Mouse (Mus musculus) heart, postnatal 14 days (tissue): Measurements from ENCODE around the gene Pxt1. TPM values are rescaled to one million over a fixed set of nuclear protein-coding genes. Genes with fewer than 3 reads are reported as not detected.

ENCODE experiments used
- DNase-seq, 2 experiments: peaks; one replicate each; pipeline ENCODE4 v3.0.0; 2021 to 2022
- intact Hi-C: fragments of 180-260 bp; cut with DNase I; formaldehyde crosslinking; loops from one replicate; pipeline ENCODE4 v1.15.1; 2025
- total RNA-seq, 2 experiments: library from RNA; stranded (reverse); gene quantifications; 2 replicates each; pipeline ENCODE4 v1.2.3; 2021

Pxt1 gene
- total RNA-seq, 2 experiments from 2014 or later, result 0.36 to 0.44 TPM

DNA sequence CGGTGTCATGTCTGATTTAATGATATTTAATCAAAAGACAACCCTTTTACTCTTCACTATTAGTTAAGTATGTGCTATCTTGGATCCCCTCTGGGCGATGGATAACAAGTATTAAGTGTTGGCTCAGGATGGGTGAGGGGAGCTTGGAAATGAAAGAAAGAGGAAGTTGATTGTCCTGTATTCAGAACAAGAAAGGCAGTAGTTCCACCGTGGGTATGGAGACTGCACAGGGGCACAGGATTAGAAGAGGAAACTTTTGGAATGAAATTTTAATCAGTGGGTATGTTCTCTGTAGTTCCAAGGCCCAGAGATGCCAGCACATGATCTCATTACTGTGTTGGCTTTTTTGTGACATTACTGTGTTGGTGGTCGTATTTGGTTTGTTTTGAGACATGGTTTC, 7.1 kb upstream of the Pxt1 start:
- intact Hi-C loops, result loop anchor here (5.0 kb wide), 1 partner anchor 57 kb away; the partner anchor contains the start of gene Stk38
- DNase-seq, result no peak

- DNase-seq, result no peak
- intact Hi-C loops, result no loop called here
Observed at GRCm38 (mm10) chr17:28948661-28949060, 5.0 kb upstream of the Pxt1 start.

GRCm38 (mm10) chr17:28947011-28947939, 3.6 kb upstream of the Pxt1 start:
- DNase-seq, result no peak
- intact Hi-C loops, result no loop called here

DNA sequence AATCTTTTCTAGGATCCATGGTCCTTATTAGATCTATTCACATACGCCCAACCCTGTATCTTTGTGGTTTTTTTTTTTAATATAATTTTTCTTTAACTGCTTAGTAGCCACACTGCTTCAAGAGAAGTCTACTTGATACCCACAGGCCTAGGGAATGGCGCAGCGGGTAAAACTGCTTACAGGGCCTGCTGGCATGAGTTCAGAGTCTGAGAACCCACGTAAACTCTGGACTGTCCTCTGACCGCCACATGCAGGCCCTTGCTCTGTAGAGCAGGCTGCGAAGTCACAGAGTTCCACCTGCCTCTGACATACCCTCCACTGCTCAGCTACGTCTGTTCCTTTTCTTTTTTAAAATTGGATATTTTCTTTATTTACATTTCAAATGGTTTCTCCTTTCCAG, 841 bp upstream of the Pxt1 start:
- no peak for DNase-seq
- intact Hi-C loops, result no loop called here

DNA sequence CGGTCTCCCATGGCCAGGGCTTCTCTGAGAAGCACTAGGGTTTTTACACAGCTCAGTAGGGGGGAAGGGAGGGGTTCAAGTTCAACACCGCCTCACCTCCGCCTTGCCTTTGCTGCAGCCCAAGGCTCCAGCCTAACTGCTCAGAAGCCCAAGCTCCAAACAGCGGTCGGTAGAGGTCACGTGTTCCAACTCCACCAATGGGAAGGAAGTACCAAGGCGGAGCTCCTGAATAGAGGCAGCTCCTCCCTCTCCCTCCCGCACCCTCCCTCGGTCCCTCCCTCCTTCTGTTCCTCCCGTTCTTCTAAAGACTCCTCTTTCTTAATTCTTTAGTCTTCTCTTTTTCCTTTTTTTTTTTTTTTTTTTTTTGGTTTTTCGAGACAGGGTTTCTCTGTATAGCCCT, 1.5 kb downstream of the Pxt1 start:
- intact Hi-C loops, result no loop called here
- DNase-seq, result no peak

GRCm38 (mm10) chr17:28940776-28941555, 2.7 kb downstream of the Pxt1 start:
- no peak for DNase-seq
- intact Hi-C loops, result no loop called here

GRCm38 (mm10) chr17:28936622-28937345, 6.9 kb downstream of the Pxt1 start:
- peak; percentile 36 to 62 for DNase-seq

DNA sequence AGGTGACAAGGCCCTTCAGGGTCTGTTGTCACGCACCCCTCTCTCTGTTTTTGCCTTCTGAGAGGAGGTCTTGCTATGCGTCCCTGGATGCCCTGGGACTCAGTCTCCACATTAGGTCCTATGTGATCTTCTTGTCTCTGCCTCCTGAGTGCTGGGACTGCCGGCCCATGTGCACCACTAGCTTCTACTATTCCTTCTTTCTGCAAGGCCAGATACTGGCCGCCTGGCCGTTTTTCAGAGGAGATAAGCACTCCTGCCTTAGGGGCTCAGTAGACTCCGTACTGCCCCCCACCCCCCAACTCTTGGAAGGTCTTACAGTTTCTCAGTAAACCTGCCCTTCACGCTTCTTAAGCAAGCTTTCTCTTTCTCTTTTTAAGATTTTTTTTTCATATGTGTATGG, 7.5 kb downstream of the Pxt1 start:
- no peak for DNase-seq
- intact Hi-C loops, result no loop called here

More at GRCm38 (mm10) chr17:28936622-28937345, 6.9 kb downstream of the Pxt1 start:
- intact Hi-C loops, result no loop called here

DNA sequence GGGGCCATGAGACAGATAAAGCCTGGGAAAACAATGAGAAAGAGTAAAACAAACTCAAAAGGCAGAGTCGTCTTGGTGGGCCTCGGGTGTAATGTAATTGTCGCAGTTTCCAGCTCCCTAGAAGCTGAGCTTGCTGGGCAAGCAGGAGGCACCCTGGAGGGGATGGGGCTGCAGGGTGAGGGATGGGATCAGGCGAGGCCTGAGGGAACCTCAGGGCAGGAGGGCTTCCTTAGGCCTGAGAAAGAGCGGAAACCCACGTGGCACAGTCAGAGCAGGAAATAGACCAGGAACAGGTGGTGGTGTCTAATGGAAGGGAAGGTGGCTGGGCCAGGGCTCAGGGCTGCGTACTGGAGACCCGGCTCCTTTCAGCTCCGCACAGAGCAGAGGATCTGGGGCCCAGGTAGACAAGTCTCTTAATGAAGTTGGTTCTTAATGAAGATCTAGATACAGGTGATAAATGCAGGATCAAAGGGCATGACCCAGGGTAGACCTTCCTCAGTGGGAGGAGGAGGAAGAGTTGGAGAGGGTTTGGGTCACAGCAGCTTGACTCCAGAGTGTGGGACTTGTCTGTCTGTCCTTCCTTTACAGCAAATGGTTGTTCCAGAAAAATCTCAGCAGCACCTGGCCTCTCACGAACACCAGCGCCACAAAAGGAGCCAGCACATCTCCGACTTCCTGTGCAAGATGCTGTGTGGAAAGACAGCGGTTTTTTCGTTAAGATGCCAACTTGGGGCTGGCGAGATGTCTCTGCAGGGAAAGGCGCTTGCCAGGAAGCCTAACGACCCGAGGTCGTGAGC, 9.3 kb downstream of the Pxt1 start:
- intact Hi-C loops, result no loop called here
- DNase-seq, result no peak

DNA sequence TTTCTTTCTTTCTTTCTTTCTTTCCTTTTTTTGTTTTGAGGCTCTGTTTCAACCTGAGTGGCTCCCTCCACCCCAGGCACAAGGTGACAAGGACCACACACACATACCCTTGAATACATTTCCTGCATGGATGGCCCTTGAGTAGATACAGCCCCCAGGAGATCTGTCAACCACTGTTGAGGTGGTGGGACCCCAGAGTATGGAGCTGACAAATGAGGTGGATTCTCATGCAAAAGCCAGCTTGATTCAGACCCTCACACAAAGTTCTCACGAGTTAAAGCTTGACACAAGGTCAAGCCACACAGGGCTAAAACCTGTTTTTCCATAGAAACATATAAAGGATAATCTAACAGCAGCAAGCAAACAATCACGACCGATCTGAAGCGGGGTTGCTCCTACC, 11.4 kb downstream of the Pxt1 start:
- intact Hi-C loops, result no loop called here

GRCm38 (mm10) chr17:28931436-28932211, 12.0 kb downstream of the Pxt1 start:
- DNase-seq, result no peak
- intact Hi-C loops, result no loop called here

More for the DNA sequence above, 11.4 kb downstream of the Pxt1 start:
- DNase-seq, result no peak

DNA sequence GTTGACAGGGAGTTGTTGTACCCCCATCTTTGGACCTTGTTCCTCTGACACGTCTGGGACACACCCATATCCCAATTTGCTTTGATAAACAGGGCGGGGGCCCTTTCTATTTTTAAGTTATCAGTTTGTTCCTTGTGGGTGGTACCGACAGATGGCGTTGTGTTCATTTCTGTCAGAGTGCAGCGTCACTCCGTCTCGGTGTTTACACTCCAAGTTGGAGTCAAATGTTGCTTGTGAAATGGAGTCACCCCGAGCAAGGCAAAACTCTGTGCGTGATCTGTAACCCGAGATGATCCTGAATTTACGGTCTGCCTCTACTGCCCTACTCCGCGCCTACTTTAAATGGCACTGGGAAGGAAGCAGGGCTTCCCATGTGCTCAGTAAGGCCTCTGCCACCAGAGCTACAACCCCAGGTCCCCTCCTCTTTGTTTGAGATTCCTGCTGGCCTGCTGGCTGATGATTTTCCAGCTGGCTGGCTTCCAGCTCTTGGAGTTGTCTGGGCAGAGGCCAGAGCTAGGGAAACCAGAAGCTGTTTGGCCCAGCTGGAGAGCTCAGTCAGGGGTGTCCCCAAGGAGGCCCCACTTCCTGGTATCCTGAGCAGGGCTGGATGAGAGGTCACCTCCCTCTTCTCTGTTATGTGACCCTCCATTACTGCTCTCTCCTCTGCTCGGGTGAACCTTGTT, 13.1 kb downstream of the Pxt1 start:
- peak; percentile 94 to 98 for DNase-seq
- intact Hi-C loops, result no loop called here

DNA sequence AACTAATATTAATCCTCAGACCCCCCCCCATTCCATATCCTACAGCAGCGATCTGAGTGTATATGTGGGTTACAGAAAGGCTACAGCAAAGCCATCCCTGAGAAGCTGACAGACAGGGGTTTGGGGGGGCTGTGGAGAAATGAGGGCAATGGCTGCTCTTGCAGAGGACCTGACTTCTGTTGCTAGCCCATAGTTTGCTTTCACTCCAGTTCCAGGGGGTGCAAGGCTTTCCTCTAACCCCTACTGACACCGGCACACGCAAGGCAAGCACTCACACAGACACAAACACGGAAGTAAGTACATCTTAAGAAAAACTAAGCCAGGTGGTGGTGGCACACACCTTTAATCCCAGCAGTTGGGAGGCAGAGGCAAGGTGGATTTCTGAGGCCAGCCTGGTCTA, 14.3 kb downstream of the Pxt1 start:
- intact Hi-C loops, result loop anchor here (5.0 kb wide), 1 partner anchor 93 kb away; no protein-coding TSS in a partner anchor
- no peak for DNase-seq

- intact Hi-C loops, result loop anchor here (5.0 kb wide), 1 partner anchor 94 kb away; no protein-coding TSS in a partner anchor
- DNase-seq, result peak; percentile 32 to 40
Observed at GRCm38 (mm10) chr17:28928004-28928403, 15.6 kb downstream of the Pxt1 start.

- intact Hi-C loops, result loop anchor here (1.0 to 5.0 kb wide), 5 partner anchors 22 to 236 kb away; partner anchors contain the start of gene Mapk14
- peak; percentile 53 to 68 for DNase-seq
Observed at GRCm38 (mm10) chr17:28926866-28927635, 16.6 kb downstream of the Pxt1 start.

DNA sequence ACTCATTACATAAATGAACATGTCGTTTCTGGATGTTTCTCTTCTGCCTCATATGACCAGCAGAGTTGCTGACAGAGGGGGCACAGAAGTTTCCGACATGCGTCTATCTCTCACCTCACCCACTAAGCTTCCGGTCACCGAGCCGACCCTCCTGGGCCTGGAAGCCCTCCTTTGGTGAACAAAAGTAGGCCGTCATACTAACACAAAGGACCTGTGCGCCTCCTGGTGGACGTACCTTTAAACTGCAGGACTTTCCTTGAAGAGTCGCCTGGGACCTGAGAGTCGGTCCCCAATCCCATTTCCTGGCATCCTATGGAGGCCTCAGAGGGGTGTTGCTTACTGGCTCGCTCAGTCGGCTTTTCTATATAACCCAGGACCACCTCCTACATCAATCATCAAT, 17.3 kb downstream of the Pxt1 start:
- peak; percentile 79 to 87 for DNase-seq
- intact Hi-C loops, result loop anchor here (1.0 to 5.0 kb wide), 4 partner anchors 22 to 235 kb away; partner anchors contain the start of gene Mapk14

DNA sequence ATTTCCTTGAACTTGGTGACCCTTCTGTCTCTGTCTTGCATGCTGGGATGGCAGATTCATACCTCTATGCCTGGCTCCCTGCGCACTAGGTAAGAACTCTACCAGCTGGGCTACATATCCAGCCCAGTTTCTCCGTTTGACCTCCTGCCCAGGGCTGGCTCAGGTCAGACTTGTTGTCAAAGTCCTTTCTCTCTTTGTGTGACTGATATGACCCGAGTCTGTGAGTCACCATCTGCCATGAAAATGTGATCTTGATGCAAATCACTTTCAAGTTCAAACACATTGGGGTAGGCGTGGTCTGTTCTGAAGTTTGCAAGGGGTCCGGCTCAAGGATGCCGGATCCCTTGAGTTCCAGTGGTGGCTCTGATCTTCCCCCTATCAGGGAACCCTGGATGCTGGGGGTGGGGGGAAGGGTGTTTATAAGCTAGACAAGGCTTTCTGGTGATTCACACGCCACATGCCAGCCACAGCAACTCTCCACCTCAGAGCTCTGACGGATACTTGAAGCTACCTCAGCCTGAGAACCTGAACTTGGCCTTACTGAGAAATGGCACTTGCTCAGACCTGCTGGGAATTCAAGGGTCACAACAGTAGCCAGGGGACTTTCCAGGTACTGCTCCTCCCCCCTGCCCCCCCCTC, 18.6 kb downstream of the Pxt1 start:
- no peak for DNase-seq
- intact Hi-C loops, result loop anchor here (5.0 kb wide), 1 partner anchor 97 kb away; no protein-coding TSS in a partner anchor
